Mouse (Mus musculus): Measurements from ENCODE around the gene 2410004B18Rik. TPM values are rescaled to one million over a fixed set of nuclear protein-coding genes. Genes with fewer than 3 reads are reported as not detected.
"Not testable (repeated sequence)": the region's sequence is repeated elsewhere in the genome, so short reads cannot be mapped to it uniquely, and the experiment has no call there.

Gene 2410004B18Rik
- polyA plus RNA-seq, 1 experiment: 39.9 TPM

GRCm38 (mm10) chr3:145963101-145964017, 25.5 kb downstream of the 2410004B18Rik start:
- DNase-seq (ENCODE audit: extremely low spot score in 1 of 2, low spot score in 1 of 2): no peak

- no peak for DNase-seq (ENCODE audit: extremely low spot score in 1 of 2, low spot score in 1 of 2)
Measured at GRCm38 (mm10) chr3:145964018-145964387, 26.2 kb downstream of the 2410004B18Rik start.

- DNase-seq (ENCODE audit: extremely low spot score in 1 of 2, low spot score in 1 of 2): no peak
Measured at GRCm38 (mm10) chr3:145964473-145964872, 26.7 kb downstream of the 2410004B18Rik start.

GRCm38 (mm10) chr3:145965583-145965982, 27.8 kb downstream of the 2410004B18Rik start:
- not testable (repeated sequence) for DNase-seq (ENCODE audit: extremely low spot score in 1 of 2, low spot score in 1 of 2)

- DNase-seq (ENCODE audit: extremely low spot score in 1 of 2, low spot score in 1 of 2): no peak
Measured at GRCm38 (mm10) chr3:145966806-145967205, 29.0 kb downstream of the 2410004B18Rik start.

- no peak for DNase-seq (ENCODE audit: extremely low spot score in 1 of 2, low spot score in 1 of 2)
Measured at GRCm38 (mm10) chr3:145969031-145969501, 31.3 kb downstream of the 2410004B18Rik start.

- no peak for DNase-seq (ENCODE audit: extremely low spot score in 1 of 2, low spot score in 1 of 2)
Measured at GRCm38 (mm10) chr3:145971501-145971900, 33.7 kb downstream of the 2410004B18Rik start.

GRCm38 (mm10) chr3:145974986-145975385, 37.2 kb downstream of the 2410004B18Rik start:
- DNase-seq (ENCODE audit: extremely low spot score in 1 of 2, low spot score in 1 of 2): no peak

- no peak for DNase-seq (ENCODE audit: extremely low spot score in 1 of 2, low spot score in 1 of 2)
Measured at GRCm38 (mm10) chr3:145985333-145985925, 47.6 kb downstream of the 2410004B18Rik start.

GRCm38 (mm10) chr3:145986317-145987001, 48.6 kb downstream of the 2410004B18Rik start:
- DNase-seq (ENCODE audit: extremely low spot score in 1 of 2, low spot score in 1 of 2): no peak

- peak in 1 of 2 experiments; percentile 53 for DNase-seq (ENCODE audit: extremely low spot score in 1 of 2, low spot score in 1 of 2)
Measured at GRCm38 (mm10) chr3:145987268-145987969, 49.6 kb downstream of the 2410004B18Rik start, which contains the start of gene Syde2. Gene Syde2 (plus strand): TSS chr3:145987870.

GRCm38 (mm10) chr3:145987970-145988683, 50.3 kb downstream of the 2410004B18Rik start:
- DNase-seq (ENCODE audit: extremely low spot score in 1 of 2, low spot score in 1 of 2): peak in 1 of 2 experiments; percentile 45

- no peak for DNase-seq (ENCODE audit: extremely low spot score in 1 of 2, low spot score in 1 of 2)
Measured at GRCm38 (mm10) chr3:145988684-145989575, 51.1 kb downstream of the 2410004B18Rik start.

- DNase-seq (ENCODE audit: extremely low spot score in 1 of 2, low spot score in 1 of 2): no peak
Measured at GRCm38 (mm10) chr3:145989576-145990081, 51.8 kb downstream of the 2410004B18Rik start.

- no peak for DNase-seq (ENCODE audit: extremely low spot score in 1 of 2, low spot score in 1 of 2)
Measured at GRCm38 (mm10) chr3:145991130-145991529, 53.3 kb downstream of the 2410004B18Rik start.

- DNase-seq (ENCODE audit: extremely low spot score in 1 of 2, low spot score in 1 of 2): no peak
Measured at GRCm38 (mm10) chr3:145991976-145992730, 54.3 kb downstream of the 2410004B18Rik start.

- DNase-seq (ENCODE audit: extremely low spot score in 1 of 2, low spot score in 1 of 2): peak in 1 of 2 experiments; percentile 12
Measured at GRCm38 (mm10) chr3:145992796-145993195, 55.0 kb downstream of the 2410004B18Rik start.
